Mouse (Mus musculus): Measurements from ENCODE around the gene Srsf6.
"Not testable (repeated sequence)": the region's sequence is repeated elsewhere in the genome, so short reads cannot be mapped to it uniquely, and the experiment has no call there.

The Srsf6 gene

GRCm38 (mm10) chr2:162931123-162931673, at the start of gene Srsf6:
Gene Srsf6, plus strand, starts transcription at chr2:162931528.
- peak; percentile 95 for DNase-seq

- no peak for DNase-seq
Observed at GRCm38 (mm10) chr2:162884101-162884500, 47.2 kb upstream of the Srsf6 start.

- no peak for DNase-seq
Observed at GRCm38 (mm10) chr2:162887121-162887520, 44.2 kb upstream of the Srsf6 start.

GRCm38 (mm10) chr2:162888677-162889076, 42.7 kb upstream of the Srsf6 start:
- no peak for DNase-seq

- no peak for DNase-seq
Observed at GRCm38 (mm10) chr2:162889191-162889590, 42.1 kb upstream of the Srsf6 start.

GRCm38 (mm10) chr2:162889731-162890130, 41.6 kb upstream of the Srsf6 start:
- DNase-seq = no peak

- not testable (repeated sequence) for DNase-seq
Observed at GRCm38 (mm10) chr2:162892979-162893378, 38.3 kb upstream of the Srsf6 start.

- DNase-seq = not testable (repeated sequence)
Observed at GRCm38 (mm10) chr2:162899256-162899655, 32.1 kb upstream of the Srsf6 start.

GRCm38 (mm10) chr2:162899880-162900589, 31.3 kb upstream of the Srsf6 start:
- no peak for DNase-seq

- DNase-seq = no peak
Observed at GRCm38 (mm10) chr2:162900590-162900916, 30.8 kb upstream of the Srsf6 start.

- DNase-seq = peak; percentile 82
Observed at GRCm38 (mm10) chr2:162905902-162906301, 25.4 kb upstream of the Srsf6 start.

GRCm38 (mm10) chr2:162908052-162908491, 23.3 kb upstream of the Srsf6 start:
- peak; percentile 54 for DNase-seq

GRCm38 (mm10) chr2:162914040-162914439, 17.3 kb upstream of the Srsf6 start:
- DNase-seq = no peak

- peak; percentile 45 for DNase-seq
Observed at GRCm38 (mm10) chr2:162914519-162914918, 16.8 kb upstream of the Srsf6 start.

GRCm38 (mm10) chr2:162919926-162920325, 11.4 kb upstream of the Srsf6 start:
- no peak for DNase-seq

- DNase-seq = peak; percentile 64
Observed at GRCm38 (mm10) chr2:162922183-162922582, 9.1 kb upstream of the Srsf6 start.

GRCm38 (mm10) chr2:162922834-162923233, 8.5 kb upstream of the Srsf6 start:
- no peak for DNase-seq

- no peak for DNase-seq
Observed at GRCm38 (mm10) chr2:162924126-162924525, 7.2 kb upstream of the Srsf6 start.

- no peak for DNase-seq
Observed at GRCm38 (mm10) chr2:162927918-162928585, 3.3 kb upstream of the Srsf6 start.

GRCm38 (mm10) chr2:162929704-162930103, 1.6 kb upstream of the Srsf6 start:
- DNase-seq = no peak

- DNase-seq = no peak
Observed at GRCm38 (mm10) chr2:162930516-162931122, 709 bp upstream of the Srsf6 start.

GRCm38 (mm10) chr2:162931674-162932650, 634 bp downstream of the Srsf6 start:
- DNase-seq = peak; percentile 83

Measured in kidney, postnatal 14 days (tissue).